Mouse (Mus musculus): Measurements from ENCODE around the gene Acr. TPM values are rescaled to one million over a fixed set of nuclear protein-coding genes. Genes with fewer than 3 reads are reported as not detected.

The Acr gene
- polyA plus RNA-seq, 1 experiment = 549 TPM

DNA sequence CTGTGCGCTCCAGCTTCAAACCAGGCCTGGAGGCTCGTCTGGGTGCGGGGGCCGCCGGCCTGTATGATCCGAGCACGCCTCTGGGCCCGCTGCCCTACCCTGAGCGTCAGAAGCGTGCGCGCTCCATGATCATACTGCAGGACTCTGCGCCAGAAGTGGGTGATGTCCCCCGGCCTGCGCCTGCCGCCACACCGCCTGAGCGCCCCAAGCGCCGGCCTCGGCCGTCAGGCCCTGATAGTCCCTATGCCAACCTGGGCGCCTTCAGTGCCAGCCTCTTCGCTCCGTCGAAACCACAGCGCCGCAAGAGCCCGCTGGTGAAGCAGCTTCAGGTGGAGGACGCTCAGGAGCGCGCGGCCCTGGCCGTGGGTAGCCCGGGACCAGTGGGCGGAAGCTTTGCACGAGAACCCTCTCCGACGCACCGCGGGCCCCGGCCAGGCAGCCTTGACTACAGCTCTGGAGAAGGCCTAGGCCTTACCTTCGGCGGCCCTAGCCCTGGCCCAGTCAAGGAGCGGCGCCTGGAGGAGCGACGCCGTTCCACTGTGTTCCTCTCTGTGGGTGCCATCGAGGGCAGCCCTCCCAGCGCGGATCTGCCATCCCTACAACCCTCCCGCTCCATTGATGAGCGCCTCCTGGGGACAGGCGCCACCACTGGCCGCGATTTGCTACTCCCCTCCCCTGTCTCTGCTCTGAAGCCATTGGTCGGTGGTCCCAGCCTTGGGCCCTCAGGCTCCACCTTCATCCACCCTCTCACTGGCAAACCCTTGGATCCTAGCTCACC lies 20.1 kb upstream of the Acr start:
- TF ChIP-seq CTCF (IDR thresholded peaks at IDR 0.05; ENCODE audit: control insufficient read depth, insufficient read depth, insufficient replicate concordance, low read depth, low read length) = no peak
- TF ChIP-seq POLR2A (IDR thresholded peaks at IDR 0.05; ENCODE audit: control insufficient read depth, low read depth, low read length) = no peak
- no peak overlapping the region for H3K27ac ChIP-seq (ENCODE audit: control insufficient read depth, insufficient read depth, low read depth, low read length)
- H3K27me3 ChIP-seq (ENCODE audit: control insufficient read depth, insufficient read depth, low read length) = no peaks in the 10 kb centered on the region
- no peaks in the 10 kb centered on the region for H3K36me3 ChIP-seq (ENCODE audit: control insufficient read depth, insufficient read depth, low read length)
- H3K4me3 ChIP-seq (ENCODE audit: control insufficient read depth, low read depth, low read length) = peak overlapping the region; percentile 53
- H3K4me1 ChIP-seq (ENCODE audit: control insufficient read depth, insufficient read depth, low read length) = peaks cover 5% of the 10 kb centered on the region; the same call in 1 of the 2 replicates

DNA sequence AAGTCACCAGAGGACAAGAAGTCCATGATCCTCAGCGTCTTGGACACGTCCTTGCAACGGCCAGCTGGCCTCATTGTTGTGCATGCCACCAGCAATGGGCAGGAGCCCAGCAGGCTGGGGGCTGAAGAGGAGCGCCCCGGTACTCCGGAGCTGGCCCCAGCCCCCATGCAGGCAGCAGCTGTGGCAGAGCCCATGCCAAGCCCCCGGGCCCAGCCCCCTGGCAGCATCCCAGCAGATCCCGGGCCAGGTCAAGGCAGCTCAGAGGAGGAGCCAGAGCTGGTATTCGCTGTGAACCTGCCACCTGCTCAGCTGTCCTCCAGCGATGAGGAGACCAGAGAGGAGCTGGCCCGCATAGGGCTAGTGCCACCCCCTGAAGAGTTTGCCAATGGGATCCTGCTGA lies 19.3 kb upstream of the Acr start:
- Histone ChIP-seq H3K4me3 (ENCODE audit: control insufficient read depth, low read depth, low read length) (no peak overlapping the region), H3K27me3 (ENCODE audit: control insufficient read depth, insufficient read depth, low read length) (no peaks in the 10 kb centered on the region), H3K27ac (ENCODE audit: control insufficient read depth, insufficient read depth, low read depth, low read length) (no peak overlapping the region), H3K36me3 (ENCODE audit: control insufficient read depth, insufficient read depth, low read length) (no peaks in the 10 kb centered on the region), H3K4me1 (ENCODE audit: control insufficient read depth, insufficient read depth, low read length) (peaks cover 5% of the 10 kb centered on the region; the same call in 1 of the 2 replicates)
- TF ChIP-seq CTCF (IDR thresholded peaks at IDR 0.05; ENCODE audit: control insufficient read depth, insufficient read depth, insufficient replicate concordance, low read depth, low read length) (no peak), POLR2A (IDR thresholded peaks at IDR 0.05; ENCODE audit: control insufficient read depth, low read depth, low read length) (no peak)

DNA sequence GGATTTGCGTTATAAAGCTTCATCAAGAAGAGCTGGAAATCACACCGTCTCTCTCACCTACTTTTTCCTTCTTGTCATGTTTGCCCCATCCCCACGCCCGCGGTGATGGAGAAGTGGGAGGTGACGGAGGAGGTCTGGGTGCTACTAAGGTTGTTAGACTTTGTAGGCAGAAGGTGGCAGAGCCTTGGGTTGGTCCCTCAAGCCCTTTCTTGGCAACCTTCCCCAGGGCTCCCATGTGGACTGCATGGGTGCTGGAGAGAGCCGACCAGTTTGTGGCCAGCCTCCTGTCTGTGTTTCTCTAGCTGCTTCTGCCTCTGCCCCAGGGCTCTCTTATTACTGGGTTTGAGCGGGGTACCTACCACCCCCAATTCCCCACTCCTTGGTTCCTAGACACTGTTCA lies 17.6 kb upstream of the Acr start:
- no peak overlapping the region for H3K27ac ChIP-seq (ENCODE audit: control insufficient read depth, insufficient read depth, low read depth, low read length)
- no peak overlapping the region for H3K4me3 ChIP-seq (ENCODE audit: control insufficient read depth, low read depth, low read length)
- peaks cover 5% of the 10 kb centered on the region; the same call in 1 of the 2 replicates for H3K4me1 ChIP-seq (ENCODE audit: control insufficient read depth, insufficient read depth, low read length)
- no peak for TF ChIP-seq POLR2A (IDR thresholded peaks at IDR 0.05; ENCODE audit: control insufficient read depth, low read depth, low read length)
- TF ChIP-seq CTCF (IDR thresholded peaks at IDR 0.05; ENCODE audit: control insufficient read depth, insufficient read depth, insufficient replicate concordance, low read depth, low read length) = no peak
- H3K27me3 ChIP-seq (ENCODE audit: control insufficient read depth, insufficient read depth, low read length) = no peaks in the 10 kb centered on the region
- H3K36me3 ChIP-seq (ENCODE audit: control insufficient read depth, insufficient read depth, low read length) = no peaks in the 10 kb centered on the region

DNA sequence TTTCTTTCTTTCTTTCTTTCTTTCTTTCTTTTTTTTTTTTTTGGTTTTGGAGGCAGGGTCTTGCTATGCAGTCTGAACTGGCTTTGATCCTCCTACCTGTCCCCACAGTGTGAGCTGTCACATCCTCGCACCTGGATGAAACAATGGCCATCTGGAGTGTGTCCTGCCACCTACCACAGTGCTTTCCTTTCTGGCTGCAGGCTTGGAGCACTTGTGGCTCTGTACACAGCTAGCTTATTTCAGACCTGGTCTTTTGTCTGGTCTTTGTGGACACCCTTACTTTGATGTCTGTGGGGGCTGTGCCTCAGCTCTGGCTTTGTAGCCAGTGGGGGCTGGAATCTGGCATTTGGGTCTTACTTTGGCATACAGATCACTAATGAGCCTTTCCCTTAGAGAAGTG lies 16.4 kb upstream of the Acr start:
- H3K27me3 ChIP-seq (ENCODE audit: control insufficient read depth, insufficient read depth, low read length) = no peaks in the 10 kb centered on the region
- H3K4me3 ChIP-seq (ENCODE audit: control insufficient read depth, low read depth, low read length) = no peak overlapping the region
- no peaks in the 10 kb centered on the region for H3K36me3 ChIP-seq (ENCODE audit: control insufficient read depth, insufficient read depth, low read length)
- TF ChIP-seq POLR2A (IDR thresholded peaks at IDR 0.05; ENCODE audit: control insufficient read depth, low read depth, low read length) (no peak), CTCF (IDR thresholded peaks at IDR 0.05; ENCODE audit: control insufficient read depth, insufficient read depth, insufficient replicate concordance, low read depth, low read length) (no peak)
- no peak overlapping the region for H3K27ac ChIP-seq (ENCODE audit: control insufficient read depth, insufficient read depth, low read depth, low read length)
- peaks cover 5% of the 10 kb centered on the region; the same call in 1 of the 2 replicates for H3K4me1 ChIP-seq (ENCODE audit: control insufficient read depth, insufficient read depth, low read length)

DNA sequence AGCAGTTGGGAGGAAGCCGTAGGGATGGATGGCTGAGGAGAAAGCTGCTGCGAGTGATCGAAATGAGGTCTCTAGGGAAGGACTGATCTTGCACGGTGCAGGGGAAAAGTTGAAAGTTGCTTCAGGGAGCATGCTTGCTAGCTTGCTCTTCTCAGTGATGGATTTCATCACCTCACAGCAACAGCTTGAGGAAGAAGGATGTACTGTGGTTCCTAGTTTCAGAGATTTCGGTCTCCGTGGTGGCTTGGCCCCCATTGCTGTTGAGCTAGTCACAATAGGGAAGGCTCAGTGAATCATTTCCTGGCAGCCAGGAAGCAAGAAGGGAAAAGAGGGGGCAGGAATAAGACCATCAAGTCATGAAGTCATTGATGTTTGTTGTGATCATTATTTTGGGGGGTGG lies 12.5 kb upstream of the Acr start:
- Histone ChIP-seq H3K27ac (ENCODE audit: control insufficient read depth, insufficient read depth, low read depth, low read length) (no peak overlapping the region), H3K4me1 (ENCODE audit: control insufficient read depth, insufficient read depth, low read length) (peaks cover 13% of the 10 kb centered on the region), H3K36me3 (ENCODE audit: control insufficient read depth, insufficient read depth, low read length) (no peaks in the 10 kb centered on the region), H3K27me3 (ENCODE audit: control insufficient read depth, insufficient read depth, low read length) (no peaks in the 10 kb centered on the region), H3K4me3 (ENCODE audit: control insufficient read depth, low read depth, low read length) (no peak overlapping the region)
- TF ChIP-seq POLR2A (IDR thresholded peaks at IDR 0.05; ENCODE audit: control insufficient read depth, low read depth, low read length) (no peak), CTCF (IDR thresholded peaks at IDR 0.05; ENCODE audit: control insufficient read depth, insufficient read depth, insufficient replicate concordance, low read depth, low read length) (no peak)

DNA sequence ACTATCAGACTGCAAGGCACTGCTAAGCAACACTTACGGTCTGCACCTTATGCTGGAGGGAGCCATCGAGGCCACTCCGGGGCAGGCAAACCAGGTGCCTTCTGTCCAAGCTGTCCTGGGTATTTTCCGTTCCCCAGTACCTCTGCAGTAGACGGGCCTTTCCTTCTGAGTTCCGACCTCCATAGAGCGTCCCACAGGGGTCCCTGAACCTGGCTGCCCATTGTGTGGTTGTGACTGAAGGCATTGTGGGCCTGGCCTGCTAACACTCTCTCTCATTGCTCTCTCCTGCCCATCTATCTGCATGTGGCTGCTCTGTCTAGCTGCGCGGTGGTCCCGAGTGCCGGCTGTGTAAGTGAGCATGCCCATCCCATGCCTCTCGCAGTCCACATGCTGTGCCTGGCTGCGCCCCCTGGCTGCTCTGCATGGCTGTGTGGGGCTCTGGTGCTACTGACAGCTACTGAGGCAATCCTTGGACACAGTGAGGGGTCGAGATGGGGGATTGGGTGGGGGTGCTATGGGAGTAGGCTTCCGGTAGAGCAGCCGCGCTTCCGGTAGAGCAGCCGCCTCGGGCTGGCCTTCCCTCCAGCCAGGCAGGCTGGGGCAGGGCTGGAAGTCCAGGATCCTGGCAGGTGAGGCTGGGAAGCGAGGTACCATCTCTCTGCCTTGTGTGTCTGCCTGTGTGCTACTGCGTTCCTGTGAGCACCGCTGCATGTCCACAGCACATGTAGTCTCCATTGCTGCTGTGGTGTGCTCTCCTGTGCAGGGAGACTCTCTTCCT lies 11.5 kb upstream of the Acr start:
- H3K27me3 ChIP-seq (ENCODE audit: control insufficient read depth, insufficient read depth, low read length) = no peaks in the 10 kb centered on the region
- no peak for TF ChIP-seq CTCF (IDR thresholded peaks at IDR 0.05; ENCODE audit: control insufficient read depth, insufficient read depth, insufficient replicate concordance, low read depth, low read length)
- no peak for TF ChIP-seq POLR2A (IDR thresholded peaks at IDR 0.05; ENCODE audit: control insufficient read depth, low read depth, low read length)

More for the DNA sequence above, 11.5 kb upstream of the Acr start:
- Histone ChIP-seq H3K4me1 (ENCODE audit: control insufficient read depth, insufficient read depth, low read length) (peaks cover 12% of the 10 kb centered on the region), H3K36me3 (ENCODE audit: control insufficient read depth, insufficient read depth, low read length) (no peaks in the 10 kb centered on the region), H3K4me3 (ENCODE audit: control insufficient read depth, low read depth, low read length) (no peak overlapping the region), H3K27ac (ENCODE audit: control insufficient read depth, insufficient read depth, low read depth, low read length) (no peak overlapping the region)

Measured in testis, adult 2 months (tissue).